Mouse (Mus musculus) frontal cortex, postnatal 10 days (tissue): ENCODE measurements around the gene Fam53a.
A peak's percentile ranks its signal among the peaks of the same experiment; 100 is the strongest.

Source experiments
- DNase-seq, 2 experiments: peaks; one replicate each; pipeline ENCODE4 v3.0.0; 2022; ENCODE audit warnings: low spot score in 2 of 2, mixed read lengths in 1 of 2

Fam53a gene

DNA sequence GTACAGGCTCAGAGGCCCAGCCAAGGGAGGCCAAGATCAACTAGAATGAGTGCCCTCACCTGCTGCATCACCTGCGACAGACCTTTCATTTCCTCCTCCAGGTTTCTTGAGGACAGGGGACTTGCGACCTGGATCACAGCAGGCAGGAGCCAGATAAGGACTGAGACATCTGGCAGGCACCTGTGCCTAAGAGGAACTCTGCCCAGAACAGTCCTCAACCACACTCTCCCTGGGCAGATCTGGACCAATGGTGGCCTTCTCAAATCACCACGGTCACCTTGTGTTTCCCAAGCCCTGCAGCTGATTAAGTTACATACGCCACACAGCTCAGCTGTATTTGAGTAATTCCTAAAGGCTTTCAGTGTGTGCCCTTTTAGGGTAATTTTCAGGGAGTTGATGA lies 1.2 kb upstream of the Fam53a start:
- no peak for DNase-seq

DNA sequence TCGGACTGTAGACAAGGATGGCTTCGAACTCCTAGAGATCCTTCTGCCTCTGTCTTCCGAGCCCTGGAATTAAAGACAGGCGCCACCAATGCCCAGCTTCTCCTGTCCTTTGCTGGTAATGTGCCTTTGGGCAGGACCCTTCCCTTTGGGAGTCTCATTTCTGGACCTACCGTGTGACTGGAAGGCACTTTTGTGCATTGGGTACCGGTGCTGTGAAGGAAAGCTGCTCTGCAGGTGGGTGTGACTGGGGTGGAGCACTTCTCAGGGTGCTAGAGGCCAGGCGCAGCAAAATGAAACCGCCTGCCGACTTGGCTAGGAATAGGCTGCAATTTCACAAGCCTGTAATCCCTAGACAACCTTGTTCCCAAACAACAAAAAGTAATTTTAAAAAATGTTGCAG lies 626 bp upstream of the Fam53a start:
- peak in 1 of 2 experiments; percentile 31 for DNase-seq

DNA sequence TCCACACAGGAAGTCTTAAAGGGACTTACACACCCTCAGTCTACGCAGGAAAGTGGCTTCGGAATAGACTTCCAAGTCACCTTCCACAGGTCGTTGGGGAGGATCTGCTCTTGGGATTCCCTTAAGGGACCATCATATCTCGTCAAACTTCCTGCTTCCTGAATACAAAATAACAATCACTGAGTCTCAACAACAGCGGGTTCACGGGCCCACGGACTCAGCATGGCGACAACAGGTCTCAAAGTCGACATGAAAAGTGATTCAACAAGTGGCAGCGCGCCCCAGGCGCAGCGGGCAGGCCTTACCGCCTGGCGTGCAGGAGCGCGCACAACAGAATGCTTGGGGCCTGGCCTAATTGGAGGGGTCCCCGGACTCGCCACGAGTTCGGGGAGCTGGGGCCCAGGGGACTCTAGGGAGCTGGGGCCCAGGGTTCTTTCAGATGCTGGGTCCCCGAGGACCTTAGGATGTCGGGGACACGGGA lies 575 bp downstream of the Fam53a start:
- DNase-seq: peak; percentile 46 to 63

DNA sequence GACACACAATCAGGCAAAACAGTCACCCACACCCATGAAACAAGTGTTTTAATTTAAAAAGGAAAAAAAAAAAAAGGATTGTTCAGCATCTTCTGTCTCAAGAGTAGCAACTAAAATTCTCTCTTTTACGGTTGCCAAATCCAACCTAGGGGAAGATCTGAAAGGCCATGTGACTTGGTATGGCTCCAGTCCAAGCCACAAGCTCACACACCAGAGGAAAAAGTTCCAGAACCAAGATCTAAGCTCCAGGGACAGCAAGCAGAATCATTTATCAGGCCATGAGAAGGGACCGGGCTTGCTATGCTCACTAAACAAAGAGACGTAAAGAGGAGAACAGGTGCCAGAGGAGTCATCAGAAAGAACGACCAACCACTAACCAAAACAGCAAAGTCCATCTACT lies 1.5 kb downstream of the Fam53a start:
- DNase-seq: no peak

DNA sequence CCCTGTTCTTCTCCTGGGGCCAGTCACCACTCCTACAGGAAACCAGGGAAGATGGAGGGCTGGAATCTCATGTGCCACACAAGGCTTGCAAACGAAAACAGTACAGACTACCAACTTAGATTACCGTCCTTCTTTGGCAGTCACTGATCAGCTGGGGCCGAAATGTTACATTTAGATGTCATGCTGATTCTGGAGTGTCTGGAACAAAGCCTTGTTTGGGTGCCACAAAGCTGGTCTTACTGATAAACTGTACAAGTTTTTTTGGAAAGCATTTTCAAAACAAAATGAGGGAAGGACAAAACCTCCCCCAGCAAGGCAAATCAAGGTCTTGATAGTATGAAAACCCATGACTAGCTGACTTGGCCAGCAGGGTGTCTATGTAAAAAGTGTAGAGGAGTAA lies 5.7 kb downstream of the Fam53a start:
- no peak for DNase-seq

GRCm38 (mm10) chr5:33622671-33623070 lies 6.8 kb downstream of the Fam53a start:
- no peak for DNase-seq

DNA sequence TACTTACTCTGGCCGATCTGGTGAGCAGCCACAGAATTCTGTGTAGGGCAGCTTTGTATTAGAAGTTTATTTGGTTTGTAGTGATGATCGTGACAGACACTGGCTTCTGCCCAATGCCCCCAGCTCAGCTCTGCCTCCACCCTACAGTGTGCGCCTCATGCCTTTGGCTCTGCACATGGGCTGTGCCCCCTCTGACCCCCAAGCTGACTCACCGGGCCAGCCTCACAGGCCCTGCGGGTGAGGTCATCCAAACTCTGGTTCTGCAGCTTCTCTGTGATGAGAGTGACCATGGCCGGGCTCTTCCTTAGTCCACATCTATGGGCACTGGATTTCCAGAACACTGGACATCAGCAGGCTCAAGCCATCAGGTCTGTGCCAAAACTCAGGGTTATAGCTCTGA lies 15.0 kb downstream of the Fam53a start:
- no peak for DNase-seq

GRCm38 (mm10) chr5:33611795-33612194 lies 17.6 kb downstream of the Fam53a start:
- no peak for DNase-seq

- no peak for DNase-seq
Observed at GRCm38 (mm10) chr5:33609226-33609625, 20.2 kb downstream of the Fam53a start.

DNA sequence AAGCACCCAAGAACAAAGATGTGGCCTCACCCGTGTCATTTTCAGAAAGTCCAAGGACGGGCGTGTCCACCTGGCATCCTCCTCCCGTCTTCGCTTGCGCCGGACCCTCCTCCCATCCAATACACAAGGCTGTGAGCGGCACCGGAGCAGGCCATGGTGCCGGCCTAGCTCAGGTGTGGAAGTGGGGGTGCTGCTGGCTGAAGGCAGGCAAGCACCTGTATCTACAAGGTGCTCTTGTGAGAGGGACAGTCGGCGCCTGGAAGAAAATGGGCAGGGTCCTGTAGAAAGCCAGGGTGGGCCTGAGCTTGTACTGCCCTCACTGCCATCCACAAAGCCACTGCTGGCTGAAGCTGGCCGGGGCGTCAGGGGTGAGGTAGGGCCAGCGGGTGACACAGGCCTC lies 22.0 kb downstream of the Fam53a start:
- no peak for DNase-seq

DNA sequence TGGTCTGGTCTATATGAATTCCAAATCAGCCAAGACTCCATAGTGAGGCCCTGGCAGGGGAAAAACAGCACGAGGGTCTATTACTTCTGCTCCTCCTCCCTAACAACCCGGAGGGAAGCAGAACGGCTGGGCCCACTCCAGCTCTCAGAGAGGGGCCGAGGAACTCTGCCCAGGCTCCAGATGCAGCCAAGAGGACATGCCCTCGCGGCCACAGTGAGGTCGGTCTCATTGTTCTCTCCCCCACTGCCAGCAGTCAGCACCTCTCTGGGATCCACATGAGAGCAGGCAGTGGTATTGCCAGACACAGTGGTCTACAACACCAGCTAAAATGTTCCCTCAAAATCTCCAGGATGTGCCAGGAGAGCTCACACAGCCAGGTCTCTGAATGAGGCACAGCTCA lies 22.8 kb downstream of the Fam53a start:
- DNase-seq: no peak

- DNase-seq: no peak
Observed at GRCm38 (mm10) chr5:33605314-33605713, 24.1 kb downstream of the Fam53a start.

GRCm38 (mm10) chr5:33593620-33594019 lies 35.8 kb downstream of the Fam53a start:
- DNase-seq: no peak

GRCm38 (mm10) chr5:33589221-33589888 lies 40.1 kb downstream of the Fam53a start:
- DNase-seq: peak; percentile 34 to 71

DNA sequence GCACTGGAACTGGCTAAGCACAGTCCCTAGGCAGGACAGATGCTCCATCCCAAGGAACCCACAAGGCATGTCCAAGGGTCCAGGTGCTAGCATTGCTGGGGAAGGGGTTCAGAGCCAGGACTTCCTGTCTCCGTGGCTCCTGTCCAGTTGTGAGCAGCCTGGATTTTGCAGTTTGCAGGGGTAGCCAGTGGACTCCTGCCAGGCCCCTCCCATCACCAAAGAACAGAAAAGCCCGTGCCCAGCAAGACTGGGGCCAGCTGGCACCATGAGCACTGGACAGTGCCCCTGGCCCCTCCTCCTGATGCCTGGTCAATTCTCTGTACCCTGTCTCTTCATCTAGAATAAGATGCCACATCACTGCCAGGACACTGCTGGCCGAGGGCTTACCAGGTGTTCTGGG lies 41.4 kb downstream of the Fam53a start:
- no peak for DNase-seq

DNA sequence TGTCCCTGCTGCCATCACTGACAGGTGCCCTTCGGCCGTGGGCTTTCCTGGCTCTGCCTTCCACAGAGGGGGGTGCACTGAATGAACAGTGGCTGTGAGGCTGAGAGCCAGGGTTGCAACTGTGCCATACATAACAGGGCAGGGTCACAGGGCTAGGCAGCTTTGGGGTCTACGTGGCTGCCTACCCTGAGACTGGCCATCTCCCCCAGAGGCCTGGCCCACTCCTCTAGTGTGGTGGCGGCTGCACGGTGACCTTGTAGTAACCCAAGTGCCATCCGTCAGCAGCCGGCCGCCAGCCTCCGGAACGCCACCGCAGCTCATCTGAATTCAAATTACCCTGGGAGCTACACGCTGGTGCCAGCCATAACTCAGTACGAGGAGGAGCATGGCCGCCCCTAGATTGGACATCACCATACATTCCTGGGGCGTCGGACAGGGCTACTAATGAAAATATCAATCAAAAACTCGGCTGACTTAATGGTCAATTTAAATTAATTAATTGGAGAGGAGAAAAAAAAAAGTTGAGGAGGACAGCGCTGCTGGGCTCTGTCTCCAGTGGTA lies 41.9 kb downstream of the Fam53a start:
- DNase-seq: no peak

DNA sequence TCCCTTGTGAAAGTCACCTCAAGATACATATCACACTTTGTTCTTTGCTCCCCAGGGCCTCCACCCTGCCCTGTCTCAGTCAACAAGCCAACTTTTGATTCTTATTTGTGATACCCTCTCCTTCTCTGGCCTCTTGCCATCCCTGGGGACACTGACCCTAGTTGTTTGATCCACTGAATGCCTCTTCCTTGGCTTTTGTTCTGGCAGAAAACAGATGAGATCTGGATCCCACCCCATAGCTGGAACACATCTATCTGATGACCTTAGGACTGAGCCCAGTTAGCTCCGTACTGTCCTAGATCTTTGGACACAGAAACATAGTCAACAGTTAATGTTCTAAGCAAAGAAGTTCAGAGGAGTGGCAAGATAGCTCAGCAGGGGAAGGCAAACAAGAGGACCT lies 49.1 kb downstream of the Fam53a start:
- no peak for DNase-seq

DNA sequence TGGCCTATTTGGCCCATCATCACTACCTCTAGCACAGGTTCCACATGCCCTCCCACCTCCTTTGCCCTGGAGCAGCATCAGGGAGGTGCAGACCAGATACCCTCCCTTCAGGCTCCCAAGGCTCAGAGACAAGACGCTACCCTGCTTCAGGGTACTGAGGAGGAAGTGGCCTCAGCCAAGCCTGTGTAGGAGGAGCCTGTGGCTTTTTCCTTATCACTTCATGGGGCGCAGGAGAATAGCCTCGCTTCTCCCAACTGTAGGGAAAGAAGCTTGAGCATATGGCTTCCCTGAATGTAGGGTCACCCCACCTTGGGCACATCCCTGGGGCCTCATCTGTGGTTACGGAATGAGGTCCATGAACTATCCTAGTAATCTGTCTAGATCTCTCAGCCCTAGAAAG lies 55.2 kb downstream of the Fam53a start:
- DNase-seq: no peak

DNA sequence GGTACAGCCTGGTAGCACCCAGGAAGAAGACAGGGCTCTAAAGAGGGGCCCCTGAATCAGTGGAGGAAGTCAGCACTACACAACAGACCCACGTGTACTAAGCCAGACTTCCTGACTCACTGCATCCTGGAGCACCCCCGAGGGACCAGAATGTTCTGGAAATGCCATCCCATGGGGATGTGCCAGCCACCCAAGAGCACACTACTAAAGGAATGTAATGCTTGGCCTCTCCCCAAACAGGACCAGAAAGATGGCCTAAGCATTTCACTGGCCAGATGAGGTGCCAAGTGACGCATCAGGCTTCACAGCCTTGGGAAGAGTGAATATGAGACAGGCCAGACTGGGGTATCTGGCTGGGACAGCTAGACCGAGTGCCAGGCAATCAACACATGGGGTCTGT lies 63.5 kb downstream of the Fam53a start:
- DNase-seq: no peak

- no peak for DNase-seq
Observed at GRCm38 (mm10) chr5:33556277-33556995, 73.0 kb downstream of the Fam53a start.
